Mouse (Mus musculus): ENCODE measurements around the gene Abcc1.

DNA sequence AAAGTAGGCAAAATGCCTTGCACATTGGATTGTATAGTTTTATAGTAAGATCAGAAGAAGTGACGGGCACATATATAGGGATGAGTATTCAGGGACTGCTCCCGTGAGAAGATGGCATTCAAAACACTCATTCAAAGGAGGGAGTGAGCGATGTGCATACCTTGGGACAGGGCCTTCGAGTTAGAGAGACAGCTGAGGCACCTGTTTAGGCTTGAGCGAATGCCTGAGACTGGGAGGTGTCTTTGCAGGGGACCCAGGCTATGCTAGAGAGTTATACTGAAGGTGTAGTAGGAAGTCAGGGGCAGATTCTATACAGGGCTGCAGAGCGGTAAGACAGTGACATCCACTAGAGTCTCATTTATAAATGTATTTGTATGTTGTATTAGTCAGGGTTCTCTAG lies 44.3 kb downstream of the Abcc1 start:
- no peak for TF ChIP-seq POLR2A (IDR thresholded peaks at IDR 0.05; ENCODE audit: insufficient read depth, low read depth, low read length)
- no peak for TF ChIP-seq CTCF (IDR thresholded peaks at IDR 0.05; ENCODE audit: insufficient read depth, low read depth, low read length)
